Mouse (Mus musculus) CD4-positive naive resting alpha-beta T cell, adult 57 days (primary cell): ENCODE results near the gene Rmdn2. TPM values are rescaled to one million over a fixed set of nuclear protein-coding genes. Genes with fewer than 3 reads are reported as not detected.

Source experiments
- total RNA-seq: library from RNA; stranded (reverse); gene quantifications from one replicate; pipeline ENCODE4 v1.2.4, GENCODE M21; 2023

Rmdn2 gene
- 1.9 TPM for total RNA-seq

GRCm38 (mm10) chr17:79611545-79611944 is at the start of gene Rmdn2:
Rmdn2 (plus strand) TSS chr17:79611863.

DNA sequence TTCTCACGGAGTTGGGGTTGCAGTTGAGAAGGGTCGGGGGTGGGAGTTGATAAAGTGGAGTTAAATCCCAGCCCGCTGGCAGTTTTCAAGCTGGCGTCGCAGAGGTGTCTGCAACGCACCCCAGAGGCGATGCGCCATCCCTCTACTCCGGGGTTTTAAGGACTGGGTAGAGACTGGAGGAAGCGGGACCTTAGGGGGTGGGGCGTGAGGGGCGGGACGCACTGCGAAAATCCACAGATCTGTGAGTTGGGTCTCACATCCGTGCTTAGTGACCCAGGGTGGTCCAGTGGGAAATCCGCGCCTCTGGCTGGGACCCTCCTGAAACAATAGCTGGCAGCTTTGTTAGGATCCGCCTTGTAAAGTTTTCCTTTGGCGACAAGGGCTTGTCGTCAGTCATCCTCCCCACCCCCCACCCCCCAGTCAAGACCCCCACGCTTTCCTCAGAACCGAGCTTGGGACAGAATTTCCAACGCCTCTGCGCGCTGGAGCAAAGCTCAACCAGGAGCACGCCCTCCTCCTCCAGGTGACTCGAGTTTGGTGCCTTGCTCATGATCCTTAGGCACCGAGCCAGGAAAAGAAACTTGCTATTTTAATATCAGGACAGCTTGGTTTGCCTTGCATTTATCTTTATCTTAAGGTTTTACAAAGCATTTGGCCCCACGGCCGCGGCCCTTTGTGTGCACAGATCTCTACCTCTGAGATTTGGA is 103.4 kb downstream of the Rmdn2 start, which contains the start of gene Cyp1b1:
TSS of gene Cyp1b1 (minus strand) at position 131 of the 707 bp plus-strand sequence.

Other genes with a start within 250 kb of the Rmdn2 start
- not detected for gene Cyp1b1, start 103.2 kb downstream of the Rmdn2 start, total RNA-seq